Mouse (Mus musculus) liver, embryonic 14.5 days (tissue): ENCODE measurements around the gene Lim2. TPM values are rescaled to one million over a fixed set of nuclear protein-coding genes. Genes with fewer than 3 reads are reported as not detected.
A peak's percentile ranks its signal among the peaks of the same experiment; 100 is the strongest.

Source experiments
- ATAC-seq: fragments of 200-750 bp; cut with Nextera tagmentation; 2 replicates; pipeline ENCODE4 v1.8.0; 2017; ENCODE audit warnings: moderate number of reproducible peaks, mild to moderate bottlenecking, moderate library complexity; ENCODE audit not compliant: insufficient read depth
- DNase-seq, 3 experiments: peaks; one replicate each; pipeline ENCODE4 v3.0.0-alpha.2; 2012 to 2013; ENCODE audit warnings: low read depth in 3 of 3, low spot score in 3 of 3
- H3K27ac ChIP-seq: fragments of 300-500 bp; sonication (generic); 2 replicates; pipeline ENCODE4 v1.5.1; 2014; ENCODE audit warnings: moderate library complexity, mild to moderate bottlenecking, control low read depth, inconsistent platforms
- H3K27me3 ChIP-seq: fragments of 300-500 bp; sonication (generic); 2 replicates; pipeline ENCODE4 v1.6.1; 2014; ENCODE audit warnings: mild to moderate bottlenecking, low read length, moderate library complexity; ENCODE audit not compliant: control insufficient read depth, insufficient read depth
- H3K36me3 ChIP-seq: fragments of 300-500 bp; sonication (generic); replicated peaks from 2 replicates; pipeline ENCODE4 v1.6.1; 2014; ENCODE audit warnings: low read depth; ENCODE audit not compliant: control insufficient read depth, insufficient read depth
- H3K4me1 ChIP-seq, 2 experiments: fragments of 200-500 bp in 1 of 2; fragments of 300-500 bp in 1 of 2; sonication (generic) in 1 of 2; replicated peaks; 2 replicates each; pipeline ENCODE4 v1.6.1; 2012 to 2014; ENCODE audit warnings: antibody characterized with exemption in 1 of 2, inconsistent platforms in 1 of 2, low read length in 1 of 2; ENCODE audit not compliant: control insufficient read depth in 2 of 2, insufficient read depth in 2 of 2
- H3K4me2 ChIP-seq: fragments of 300-500 bp; sonication (generic); 2 replicates; pipeline ENCODE4 v1.6.1; 2014; ENCODE audit warnings: low read depth, mild to moderate bottlenecking, control low read depth, moderate library complexity
- H3K4me3 ChIP-seq, 2 experiments: fragments of 200-500 bp in 1 of 2; fragments of 300-500 bp in 1 of 2; sonication (generic) in 1 of 2; 2 replicates each; pipeline ENCODE4 v1.5.1; 2012 to 2014; ENCODE audit warnings: low read depth in 2 of 2, low read length in 2 of 2, mild to moderate bottlenecking in 2 of 2, control low read depth in 1 of 2, inconsistent platforms in 1 of 2, moderate library complexity in 1 of 2; ENCODE audit not compliant: insufficient read depth in 1 of 2
- H3K9ac ChIP-seq: fragments of 300-500 bp; sonication (generic); replicated peaks from 2 replicates; pipeline ENCODE4 v1.6.1; 2014; ENCODE audit warnings: mild to moderate bottlenecking, control low read depth, moderate library complexity
- H3K9me3 ChIP-seq: fragments of 300-500 bp; sonication (generic); 2 replicates; pipeline ENCODE4 v1.6.1; 2016; ENCODE audit warnings: low read length, mixed read lengths; ENCODE audit not compliant: control insufficient read depth
- CTCF ChIP-seq: IDR thresholded peaks from 2 replicates; pipeline ENCODE4 v1.5.1; 2016; ENCODE audit warnings: antibody characterized with exemption, low read depth, control low read depth
- EP300 ChIP-seq: IDR thresholded peaks from 2 replicates; pipeline ENCODE4 v1.6.1; 2016; ENCODE audit warnings: antibody characterized with exemption, low read depth
- WGBS: fragments of 180-500 bp; shearing (Covaris S2); extraction: QIAGEN DNeasy Blood & Tissue Kit; methylation state at CpG from one replicate; pipeline ENCODE4 v1.1.7; 2014; ENCODE audit not compliant: insufficient replicate concordance; 5-methylcytosine and 5-hydroxymethylcytosine counted together
- polyA plus RNA-seq, 2 experiments: library from polyadenylated mRNA; depleted of rRNA in 1 of 2; stranded (reverse) in 1 of 2; unstranded in 1 of 2; fragments of >200 nt; fragmentation: Nextera tagmentation in 1 of 2; extraction: Ambion mirVana in 1 of 2; gene quantifications; 2 replicates each; pipeline versions ENCODE4 v1.2.1 to v1.2.3; 2012 to 2014

Gene Lim2
- polyA plus RNA-seq, 2 experiments, result 0.07 to 0.08 TPM

GRCm38 (mm10) chr7:43451726-43452125, 24.3 kb downstream of the Lim2 start:
- WGBS, result 79% methylated on average over 11 of the region's 11 CpGs
- H3K27ac ChIP-seq, result no peak overlapping the region
- no peak for TF ChIP-seq CTCF
- TF ChIP-seq EP300, result no peak
- H3K36me3 ChIP-seq, result peaks cover 2% of the 10 kb centered on the region; the same call in 1 of the 2 replicates
- H3K4me3 ChIP-seq, result no peak overlapping the region
- H3K27me3 ChIP-seq, result no peaks in the 10 kb centered on the region
- DNase-seq (no peak), ATAC-seq (no peak)
- H3K4me2 ChIP-seq, result no peak overlapping the region
- H3K4me1 ChIP-seq, result peaks cover 0 to 4% of the 10 kb centered on the region in 2 experiments; a peak in 1 of 4 replicates
- H3K9me3 ChIP-seq, result no peaks in the 10 kb centered on the region
- H3K9ac ChIP-seq, result no peak overlapping the region

GRCm38 (mm10) chr7:43452609-43453008, 25.1 kb downstream of the Lim2 start:
- WGBS, result 32% methylated on average over 4 of the region's 4 CpGs
- DNase-seq (no peak), ATAC-seq (peak; percentile 28; the same call in 1 of the 2 replicates)
- Histone ChIP-seq H3K4me1 (peaks cover 0 to 4% of the 10 kb centered on the region in 2 experiments; a peak in 1 of 4 replicates), H3K9ac (no peak overlapping the region), H3K27ac (no peak overlapping the region), H3K4me3 (no peak overlapping the region), H3K4me2 (no peak overlapping the region), H3K9me3 (no peaks in the 10 kb centered on the region), H3K36me3 (peaks cover 2% of the 10 kb centered on the region; the same call in 1 of the 2 replicates), H3K27me3 (no peaks in the 10 kb centered on the region)
- TF ChIP-seq EP300 (no peak), CTCF (peak; percentile 57)

GRCm38 (mm10) chr7:43453599-43454355, 26.3 kb downstream of the Lim2 start:
- H3K4me3 ChIP-seq, result no peak overlapping the region
- H3K4me2 ChIP-seq, result no peak overlapping the region
- 68% methylated on average over 14 of the region's 14 CpGs for WGBS
- H3K9me3 ChIP-seq, result no peaks in the 10 kb centered on the region
- TF ChIP-seq CTCF (no peak), EP300 (no peak)
- H3K4me1 ChIP-seq, result peaks cover 0 to 2% of the 10 kb centered on the region in 2 experiments; a peak in 1 of 4 replicates
- no peak overlapping the region for H3K27ac ChIP-seq
- no peak overlapping the region for H3K9ac ChIP-seq
- DNase-seq, result no peak
- no peak for ATAC-seq
- peaks cover 2% of the 10 kb centered on the region; the same call in 1 of the 2 replicates for H3K36me3 ChIP-seq
- H3K27me3 ChIP-seq, result no peaks in the 10 kb centered on the region

- Histone ChIP-seq H3K9me3 (no peaks in the 10 kb centered on the region), H3K27ac (no peak overlapping the region), H3K4me3 (no peak overlapping the region), H3K4me1 (no peaks in the 10 kb centered on the region; a peak in 1 of 4 replicates), H3K27me3 (no peaks in the 10 kb centered on the region), H3K4me2 (no peak overlapping the region), H3K36me3 (peaks cover 2% of the 10 kb centered on the region; the same call in 1 of the 2 replicates), H3K9ac (no peak overlapping the region)
- TF ChIP-seq EP300, result no peak
- no peak for TF ChIP-seq CTCF
- DNase-seq, result no peak
- ATAC-seq, result no peak
- WGBS, result 57% methylated on average over 6 of the region's 6 CpGs
Measured at GRCm38 (mm10) chr7:43454371-43454770, 26.9 kb downstream of the Lim2 start.

- no peaks in the 10 kb centered on the region for H3K36me3 ChIP-seq
- H3K4me3 ChIP-seq, result no peak within 1 kb of the TSS
- no peaks in the 10 kb centered on the region for H3K27me3 ChIP-seq
- 50% methylated on average over 4 of the region's 4 CpGs for WGBS
- H3K9ac ChIP-seq, result no peak within 1 kb of the TSS
- H3K4me1 ChIP-seq, result peaks cover 5 to 8% of the 10 kb centered on the region in 2 experiments; a peak in 2 of 4 replicates
- TF ChIP-seq CTCF, result no peak
- TF ChIP-seq EP300, result no peak
- ATAC-seq (no peak), DNase-seq (no peak)
- H3K9me3 ChIP-seq, result no peaks in the 10 kb centered on the region
- H3K4me2 ChIP-seq, result no peak within 1 kb of the TSS
- no peak within 1 kb of the TSS for H3K27ac ChIP-seq
Measured at GRCm38 (mm10) chr7:43462851-43463250, 35.4 kb downstream of the Lim2 start, which contains the start of gene Vsig10l. Gene Vsig10l, plus strand, starts transcription at chr7:43463151.
